Mouse (Mus musculus) intestine, postnatal 0 days (tissue): ENCODE measurements around the gene Ccdc34. TPM values are rescaled to one million over a fixed set of nuclear protein-coding genes. Genes with fewer than 3 reads are reported as not detected.
A peak's percentile ranks its signal among the peaks of the same experiment; 100 is the strongest.

ENCODE experiments used
- ATAC-seq: fragments of 200-750 bp; cut with Nextera tagmentation; 2 replicates; pipeline ENCODE4 v1.8.0; 2017; ENCODE audit warnings: mild to moderate bottlenecking, moderate TSS enrichment, moderate library complexity
- H3K27ac ChIP-seq: fragments of 300-500 bp; sonication (generic); 2 replicates; pipeline ENCODE4 v1.5.1; 2014; ENCODE audit warnings: mild to moderate bottlenecking, low read depth, low read length, moderate library complexity
- H3K27me3 ChIP-seq: fragments of 300-500 bp; sonication (generic); replicated peaks from 2 replicates; pipeline ENCODE4 v1.6.1; 2014; ENCODE audit warnings: low read length, mixed read lengths; ENCODE audit not compliant: control insufficient read depth, insufficient read depth
- H3K36me3 ChIP-seq: fragments of 300-500 bp; sonication (generic); 2 replicates; pipeline ENCODE4 v1.6.1; 2014; ENCODE audit warnings: mild to moderate bottlenecking, moderate library complexity; ENCODE audit not compliant: control insufficient read depth, insufficient read depth
- H3K4me1 ChIP-seq: fragments of 300-500 bp; sonication (generic); replicated peaks from 2 replicates; pipeline ENCODE4 v1.6.1; 2014; ENCODE audit warnings: antibody characterized with exemption, low read length, mixed read lengths; ENCODE audit not compliant: control insufficient read depth, insufficient read depth
- H3K4me2 ChIP-seq: fragments of 300-500 bp; sonication (generic); replicated peaks from 2 replicates; pipeline ENCODE4 v1.6.1; 2014; ENCODE audit warnings: low read depth, mild to moderate bottlenecking, moderate library complexity
- H3K4me3 ChIP-seq: fragments of 300-500 bp; sonication (generic); 2 replicates; pipeline ENCODE4 v1.5.1; 2014; ENCODE audit warnings: low read depth, low read length
- H3K9ac ChIP-seq: fragments of 300-500 bp; sonication (generic); 2 replicates; pipeline ENCODE4 v1.6.1; 2014; ENCODE audit warnings: mild to moderate bottlenecking, low read depth, low read length
- H3K9me3 ChIP-seq: fragments of 300-500 bp; sonication (generic); 2 replicates; pipeline ENCODE4 v1.6.1; 2016; ENCODE audit warnings: mixed run types; ENCODE audit not compliant: control insufficient read depth
- CTCF ChIP-seq: sonication (generic); IDR thresholded peaks from 2 replicates; pipeline ENCODE4 v1.5.1; 2016; ENCODE audit warnings: low read depth, mild to moderate bottlenecking, control low read depth, antibody characterized with exemption, moderate library complexity
- WGBS: fragments of 180-500 bp; shearing (Covaris S2); extraction: QIAGEN DNeasy Blood & Tissue Kit; methylation state at CpG from one replicate; pipeline ENCODE4 v1.1.7; 2014; 5-methylcytosine and 5-hydroxymethylcytosine counted together
- polyA plus RNA-seq: library from polyadenylated mRNA; unstranded; fragments of >200 nt; fragmentation: Nextera tagmentation; extraction: Ambion mirVana; gene quantifications from 2 replicates; pipeline ENCODE4 v1.2.1, GENCODE M21; 2015

The Ccdc34 gene
- polyA plus RNA-seq, 1 experiment from 2014 or later: 25.3 TPM

DNA sequence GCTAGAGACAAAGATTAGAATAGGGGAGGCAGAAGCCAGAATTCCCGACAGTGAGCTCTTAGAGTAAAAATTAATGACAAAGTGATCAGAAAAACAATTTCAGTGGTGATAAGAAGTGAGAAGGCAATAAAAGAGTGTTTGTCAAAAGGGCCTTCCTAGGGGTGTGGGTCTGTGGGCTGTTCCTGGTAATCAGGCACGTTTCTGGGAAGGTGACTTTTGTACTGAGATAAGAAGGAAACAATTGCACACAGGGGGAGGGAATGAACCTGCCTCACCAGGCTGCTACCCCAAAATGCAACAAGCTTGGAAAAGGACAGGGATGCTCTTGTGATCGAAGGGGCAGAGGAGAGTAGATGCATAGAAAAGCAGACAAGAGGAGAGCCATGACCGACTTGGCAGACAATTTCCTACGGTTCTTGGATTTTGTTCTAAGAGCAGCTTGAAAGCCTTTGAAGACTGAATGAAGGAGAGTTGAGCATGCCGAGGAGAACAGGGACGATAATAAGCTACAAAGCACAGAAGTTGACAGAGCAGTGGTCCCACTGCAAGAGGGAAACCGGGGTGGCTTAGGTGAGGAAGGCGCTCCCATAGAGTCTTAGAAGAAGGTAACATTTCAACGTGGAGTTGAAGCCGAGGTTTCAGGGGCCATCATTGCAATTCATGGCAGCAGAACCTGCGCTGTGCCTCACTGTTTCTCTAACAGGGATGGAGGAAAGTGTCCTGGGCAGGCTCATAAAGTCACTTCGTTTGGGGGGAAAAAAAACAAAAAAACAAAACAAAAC, 185.3 kb downstream of the Ccdc34 start:
- Histone ChIP-seq H3K9me3 (no peaks in the 10 kb centered on the region), H3K27me3 (no peaks in the 10 kb centered on the region), H3K27ac (no peak overlapping the region), H3K4me1 (0 out of 2 replicates have a peak, but pooled peaks cover 4% of the 10 kb centered on the region), H3K4me2 (no peak overlapping the region; the same call in 1 of the 2 replicates), H3K9ac (no peak overlapping the region), H3K4me3 (no peak overlapping the region), H3K36me3 (no peaks in the 10 kb centered on the region)
- no peak for TF ChIP-seq CTCF
- peak; percentile 88 for ATAC-seq
- WGBS: 44% methylated on average over 13 of the region's 13 CpGs

DNA sequence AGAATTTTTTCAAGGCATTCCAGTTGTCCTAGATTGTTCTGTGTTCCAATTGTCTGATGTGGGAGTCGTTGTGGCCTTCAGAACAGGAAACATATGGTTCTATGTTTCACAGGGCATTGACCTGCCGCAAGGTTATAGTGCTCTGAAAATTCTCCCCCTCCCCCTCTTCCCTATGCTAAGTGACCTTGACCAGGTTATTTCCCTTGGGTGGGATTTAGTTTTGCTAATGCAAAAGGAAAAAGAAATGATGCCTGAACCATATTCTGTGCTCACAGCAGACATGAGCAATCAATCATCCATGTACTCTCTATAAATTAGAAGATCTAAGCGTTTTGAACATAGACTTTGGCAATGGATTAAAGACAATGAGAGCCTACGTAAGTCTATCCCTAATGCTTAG, 186.6 kb downstream of the Ccdc34 start:
- Histone ChIP-seq H3K36me3 (no peaks in the 10 kb centered on the region), H3K9ac (no peak overlapping the region), H3K27ac (no peak overlapping the region), H3K27me3 (no peaks in the 10 kb centered on the region), H3K4me1 (0 out of 2 replicates have a peak, but pooled peaks cover 4% of the 10 kb centered on the region), H3K9me3 (no peaks in the 10 kb centered on the region), H3K4me2 (no peak overlapping the region), H3K4me3 (no peak overlapping the region)
- 65% methylated on average over 4 of the region's 4 CpGs for WGBS
- no peak for TF ChIP-seq CTCF
- no peak for ATAC-seq

DNA sequence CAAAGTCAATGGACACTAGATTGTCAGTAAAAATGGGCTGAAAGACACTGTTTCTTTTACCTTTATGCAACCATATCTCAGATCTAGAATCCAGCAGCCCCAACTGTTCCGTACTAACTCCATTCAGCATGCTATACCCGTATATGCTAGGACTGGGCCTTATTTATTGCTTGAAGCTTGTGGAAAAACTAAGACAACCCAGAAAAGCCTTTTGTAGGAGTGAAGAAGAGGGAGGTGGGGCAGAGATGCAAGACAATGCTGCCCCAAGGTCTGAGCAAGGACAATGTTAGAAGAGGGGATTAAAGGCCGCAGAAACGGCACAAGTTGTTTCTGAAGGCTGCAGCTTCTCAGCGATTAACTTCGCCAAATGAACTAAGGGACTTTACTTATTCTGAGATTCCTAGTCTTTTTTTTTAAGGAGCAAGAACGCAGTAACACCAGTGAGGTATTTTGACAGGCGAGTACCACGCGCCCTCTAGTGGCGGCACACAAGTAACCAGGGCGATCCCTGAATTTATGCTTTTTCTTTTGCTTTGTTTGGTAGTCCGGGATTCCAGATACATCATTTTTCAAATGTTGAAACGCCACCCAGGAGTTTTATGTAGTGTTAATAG, 187.2 kb downstream of the Ccdc34 start:
- no peak for ATAC-seq
- 0 out of 2 replicates have a peak overlapping the region, but pooled peaks have one; percentile 25 for H3K4me2 ChIP-seq
- no peaks in the 10 kb centered on the region for H3K36me3 ChIP-seq
- no peaks in the 10 kb centered on the region for H3K27me3 ChIP-seq
- H3K9ac ChIP-seq: no peak overlapping the region
- H3K4me1 ChIP-seq: 0 out of 2 replicates have a peak, but pooled peaks cover 4% of the 10 kb centered on the region
- WGBS: 5% methylated on average over 14 of the region's 14 CpGs
- no peak overlapping the region for H3K4me3 ChIP-seq
- H3K27ac ChIP-seq: no peak overlapping the region
- no peaks in the 10 kb centered on the region for H3K9me3 ChIP-seq
- peak; percentile 93 for TF ChIP-seq CTCF

DNA sequence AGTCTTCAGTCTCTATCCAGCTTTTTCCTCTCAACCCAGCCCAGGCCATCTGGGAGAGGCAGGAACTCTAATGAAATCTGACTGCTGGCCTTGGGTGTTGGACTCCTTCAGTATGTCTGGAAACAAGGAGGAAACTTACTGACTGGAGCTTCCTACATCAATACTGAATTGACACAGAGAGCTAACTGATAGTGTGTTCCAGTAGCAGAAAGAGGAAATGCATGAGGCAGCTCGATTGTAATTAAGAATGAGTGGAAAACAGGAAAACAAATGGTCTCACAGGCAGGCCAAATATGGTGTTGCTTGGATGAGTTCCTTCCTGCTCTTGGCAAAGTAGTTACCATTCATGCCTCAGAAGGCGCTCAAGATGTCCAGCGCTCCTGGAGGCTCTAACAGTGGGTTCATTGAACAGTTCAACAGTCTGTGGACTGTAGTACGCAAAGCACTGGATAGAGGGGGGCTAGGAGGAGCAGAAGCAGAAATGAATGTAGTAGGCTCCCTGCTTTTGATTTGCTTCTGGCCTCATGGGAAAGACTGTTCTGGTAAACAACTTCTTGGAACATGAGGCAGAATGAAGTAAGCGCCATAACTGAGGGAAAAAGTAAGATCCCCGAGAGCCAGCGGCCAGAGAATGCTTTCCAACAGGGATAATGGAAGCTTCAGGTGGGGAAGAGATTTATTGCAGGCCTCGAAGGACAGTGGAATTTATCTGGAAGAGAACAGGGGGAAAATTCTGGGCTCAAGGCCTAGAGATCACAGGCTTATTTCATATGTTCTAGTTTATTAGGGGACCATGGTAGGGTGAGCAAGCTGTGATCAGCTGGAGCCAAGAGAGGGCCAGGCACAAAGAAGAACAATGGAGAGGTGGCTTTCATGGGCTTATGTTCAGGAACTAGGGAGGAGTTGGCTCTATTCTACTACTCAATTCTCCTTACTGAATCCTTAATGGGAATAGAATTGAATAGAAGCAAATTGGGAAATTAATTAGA, 193.2 kb downstream of the Ccdc34 start:
- no peaks in the 10 kb centered on the region for H3K36me3 ChIP-seq
- no peak overlapping the region for H3K4me3 ChIP-seq
- H3K9ac ChIP-seq: no peak overlapping the region
- H3K27ac ChIP-seq: peak overlapping the region; percentile 41; the same call in 1 of the 2 replicates
- H3K4me2 ChIP-seq: no peak overlapping the region
- peak; percentile 78 for ATAC-seq
- 61% methylated on average over 8 of the region's 8 CpGs for WGBS
- 0 out of 2 replicates have a peak, but pooled peaks cover 3% of the 10 kb centered on the region for H3K4me1 ChIP-seq
- H3K9me3 ChIP-seq: no peaks in the 10 kb centered on the region
- TF ChIP-seq CTCF: no peak
- H3K27me3 ChIP-seq: no peaks in the 10 kb centered on the region

DNA sequence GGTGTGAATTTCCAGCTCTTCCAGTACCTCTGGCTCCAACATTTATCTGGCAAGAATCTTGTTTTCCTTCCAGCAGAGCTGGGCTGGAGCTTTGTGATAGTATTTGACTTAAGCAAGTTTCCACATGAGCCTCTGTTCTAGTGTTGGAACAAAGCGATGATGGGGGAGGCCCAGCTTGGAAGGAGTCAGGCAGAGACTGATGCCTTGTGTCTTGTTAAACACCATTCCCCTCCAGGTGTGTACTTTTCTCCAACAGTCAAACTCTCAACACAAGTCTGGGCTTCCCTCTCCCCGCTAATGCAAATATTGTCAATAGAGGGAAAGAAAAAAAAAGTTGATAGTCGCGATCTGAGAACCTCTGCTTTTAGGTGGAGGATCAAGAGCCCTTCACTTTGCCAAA, 196.7 kb downstream of the Ccdc34 start:
- H3K27ac ChIP-seq: no peak overlapping the region

More for the DNA sequence above, 196.7 kb downstream of the Ccdc34 start:
- no peak for ATAC-seq
- no peak for TF ChIP-seq CTCF
- Histone ChIP-seq H3K36me3 (no peaks in the 10 kb centered on the region), H3K9ac (no peak overlapping the region), H3K4me2 (no peak overlapping the region), H3K4me1 (0 out of 2 replicates have a peak, but pooled peaks cover 3% of the 10 kb centered on the region), H3K27me3 (no peaks in the 10 kb centered on the region), H3K4me3 (no peak overlapping the region), H3K9me3 (no peaks in the 10 kb centered on the region)
- WGBS: 58% methylated on average over 4 of the region's 4 CpGs
